Mouse (Mus musculus) erythroblast, embryonic 14.5 days (primary cell): Measurements from ENCODE around the gene Gm4131.

Experiments used
- GATA1 ChIP-seq: IDR thresholded peaks from 2 replicates; pipeline ENCODE4 v1.6.1; 2012; ENCODE audit warnings: low read length, inconsistent platforms, mixed read lengths
- TAL1 ChIP-seq: IDR thresholded peaks from 3 replicates; pipeline ENCODE4 v1.6.1; 2012; ENCODE audit warnings: low read length, inconsistent platforms, mixed read lengths

- TF ChIP-seq TAL1, result no peak
- no peak for TF ChIP-seq GATA1
These were observed 17.9 kb upstream of the Gm4131 start for GRCm38 (mm10) chr14:62584637-62585036.
